Mouse (Mus musculus): ENCODE measurements around the gene Dhx9.
A peak's percentile ranks its signal among the peaks of the same experiment; 100 is the strongest.
"Not testable (repeated sequence)": the region's sequence is repeated elsewhere in the genome, so short reads cannot be mapped to it uniquely, and the experiment has no call there.

Gene Dhx9

DNA sequence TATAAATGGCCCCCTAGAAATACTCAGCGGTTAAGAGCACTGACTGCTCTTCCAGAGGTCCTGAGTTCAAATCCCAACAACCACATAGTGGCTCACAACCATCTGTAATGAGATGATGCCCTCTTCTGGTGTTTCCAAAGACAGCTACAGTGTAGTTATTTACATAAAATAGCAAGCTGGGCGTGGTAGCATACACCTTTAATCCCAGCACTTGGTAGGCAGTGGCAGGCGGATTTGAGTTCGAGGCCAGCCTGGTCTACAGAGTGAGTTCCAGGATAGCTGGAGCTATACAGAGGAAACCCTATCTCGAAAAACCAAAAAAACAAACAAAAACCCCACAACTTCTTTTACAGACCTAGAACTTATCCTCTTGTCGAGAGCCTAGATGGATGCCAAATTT lies 1.3 kb downstream of the Dhx9 start:
- not testable (repeated sequence) for DNase-seq (ENCODE audit: low spot score in 2 of 2)

DNA sequence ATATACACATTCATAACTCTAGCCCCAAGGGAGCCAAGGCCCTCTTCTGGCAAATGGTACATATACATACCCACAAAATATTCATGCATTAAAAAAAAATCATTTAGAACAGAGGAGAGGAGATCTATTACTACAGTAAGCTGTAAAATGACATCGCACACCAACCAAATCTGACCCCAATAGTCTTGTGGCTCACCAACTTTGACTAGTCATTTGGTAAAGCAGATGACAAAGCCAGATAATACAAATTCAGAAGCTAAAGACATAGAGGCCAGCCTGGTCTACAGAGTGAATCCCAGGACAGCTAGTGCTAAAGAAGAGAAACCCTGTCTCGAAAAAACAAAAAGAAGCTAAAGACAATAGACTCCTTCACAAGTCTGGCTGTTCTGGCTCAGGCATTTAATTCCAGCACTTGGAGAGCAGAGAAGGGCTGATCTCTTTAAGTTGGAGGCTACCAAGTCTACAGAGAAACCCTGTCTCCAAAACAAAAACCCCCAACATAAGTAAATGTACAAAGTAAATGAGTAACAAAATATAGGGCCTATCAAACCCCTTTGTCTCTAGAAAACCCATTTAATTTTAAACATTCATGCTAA lies 2.2 kb downstream of the Dhx9 start:
- DNase-seq (ENCODE audit: low spot score in 2 of 2), result no peak

DNA sequence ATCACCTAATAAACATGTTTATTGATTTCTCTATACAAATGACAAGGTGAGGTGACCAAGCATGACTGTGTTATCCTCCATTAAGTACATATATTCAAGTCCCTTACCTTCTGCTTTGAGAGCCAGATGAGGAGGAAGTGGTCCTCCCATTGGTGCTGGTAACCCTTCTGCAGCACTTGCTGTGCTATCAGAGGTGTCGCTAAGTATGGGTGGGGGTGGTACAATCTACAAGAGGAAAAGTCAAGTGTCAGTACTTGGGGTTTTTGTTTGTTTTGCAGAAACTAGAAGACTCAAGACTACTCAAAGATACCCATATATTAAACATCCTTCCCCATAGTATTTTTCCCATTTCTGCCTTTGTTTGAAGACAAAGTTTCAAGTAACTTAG lies 6.4 kb downstream of the Dhx9 start:
- no peak for DNase-seq (ENCODE audit: low spot score in 2 of 2)

DNA sequence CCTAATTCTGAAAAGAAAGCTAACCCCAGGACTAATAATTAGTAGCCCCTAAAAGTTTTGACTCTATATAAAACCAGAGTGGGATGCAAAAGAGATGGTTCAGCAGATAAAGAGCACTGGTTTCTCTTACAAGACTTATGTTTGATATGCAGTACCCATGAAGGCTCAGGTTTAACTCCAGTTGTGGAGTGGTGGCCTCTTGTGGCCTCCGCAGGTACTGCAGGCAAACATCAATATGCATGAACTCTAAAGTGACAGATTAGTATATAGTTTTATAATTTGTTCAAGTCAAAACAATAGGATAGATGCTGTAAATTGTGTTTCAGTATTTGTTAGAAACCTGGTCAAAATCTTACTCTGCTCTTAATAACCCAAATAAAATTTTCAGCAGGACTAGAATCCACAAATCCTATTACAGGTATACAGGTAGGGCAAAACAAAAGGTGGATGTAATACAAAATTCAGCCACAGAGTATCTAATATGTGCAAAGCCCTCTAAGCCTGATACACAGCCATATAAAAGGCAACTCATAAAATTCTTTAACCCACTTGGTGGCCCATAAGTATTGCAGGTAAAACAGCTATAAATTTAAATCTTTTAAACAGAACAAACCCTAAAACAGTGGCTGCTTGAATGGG lies 7.0 kb downstream of the Dhx9 start:
- DNase-seq (ENCODE audit: low spot score in 2 of 2), result peak; percentile 67 to 79

DNA sequence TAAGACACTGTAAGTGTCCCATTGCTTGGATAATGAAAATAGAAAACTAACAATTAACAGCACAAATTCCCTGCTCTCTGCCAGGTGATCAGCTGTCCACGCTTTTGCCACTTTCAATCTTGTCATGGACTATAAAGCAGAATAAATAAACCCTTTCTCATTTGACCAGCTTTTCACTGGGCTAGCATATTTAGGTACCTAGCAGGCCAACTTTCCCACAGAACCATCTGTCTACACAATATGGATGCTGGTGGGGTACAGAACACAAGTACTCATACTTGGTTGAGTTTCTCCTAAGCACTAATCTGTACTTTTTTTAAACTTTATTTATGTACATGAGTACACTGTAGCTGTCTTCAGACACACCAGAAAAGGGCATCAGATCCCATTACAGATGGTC lies 8.2 kb downstream of the Dhx9 start:
- DNase-seq (ENCODE audit: low spot score in 2 of 2), result no peak

DNA sequence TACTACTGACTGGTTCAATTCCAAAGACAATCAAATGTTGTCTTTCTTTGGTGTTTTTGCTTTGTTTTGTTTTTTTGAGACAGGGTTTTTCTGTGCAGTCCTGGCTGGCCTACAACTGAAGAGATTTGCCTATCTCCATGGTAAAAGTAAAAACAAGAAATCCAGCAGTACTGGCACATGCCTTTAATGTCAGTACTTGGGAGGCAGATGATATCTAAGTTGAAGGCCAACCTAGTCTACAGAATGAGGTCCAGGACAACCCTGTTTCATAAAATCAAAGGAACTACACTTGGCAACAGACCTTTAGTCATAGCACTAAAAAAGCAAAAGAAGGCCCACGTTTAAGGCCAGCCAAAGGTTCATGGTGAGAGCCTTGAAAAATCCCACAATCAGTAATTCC lies 25.7 kb downstream of the Dhx9 start:
- DNase-seq (ENCODE audit: low spot score in 2 of 2), result no peak

DNA sequence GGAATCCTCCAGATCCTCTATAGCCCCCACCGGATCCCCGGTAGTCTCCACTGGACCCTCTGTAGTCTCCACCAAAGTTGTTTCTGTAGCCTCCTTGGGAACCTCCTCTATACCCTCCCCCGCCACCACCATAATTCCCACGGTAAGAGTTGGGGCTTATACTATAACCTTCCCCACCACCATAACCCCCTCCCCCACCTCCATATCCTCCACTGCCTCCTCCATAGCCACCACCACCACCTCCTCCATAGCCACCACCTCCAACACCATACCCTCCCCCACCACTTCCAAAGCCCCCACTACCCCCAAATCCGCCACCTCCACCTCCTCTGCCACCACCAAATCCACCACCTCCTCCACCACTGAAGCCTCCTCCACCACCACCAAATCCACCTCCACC lies 31.3 kb downstream of the Dhx9 start:
- DNase-seq (ENCODE audit: low spot score in 2 of 2), result no peak

DNA sequence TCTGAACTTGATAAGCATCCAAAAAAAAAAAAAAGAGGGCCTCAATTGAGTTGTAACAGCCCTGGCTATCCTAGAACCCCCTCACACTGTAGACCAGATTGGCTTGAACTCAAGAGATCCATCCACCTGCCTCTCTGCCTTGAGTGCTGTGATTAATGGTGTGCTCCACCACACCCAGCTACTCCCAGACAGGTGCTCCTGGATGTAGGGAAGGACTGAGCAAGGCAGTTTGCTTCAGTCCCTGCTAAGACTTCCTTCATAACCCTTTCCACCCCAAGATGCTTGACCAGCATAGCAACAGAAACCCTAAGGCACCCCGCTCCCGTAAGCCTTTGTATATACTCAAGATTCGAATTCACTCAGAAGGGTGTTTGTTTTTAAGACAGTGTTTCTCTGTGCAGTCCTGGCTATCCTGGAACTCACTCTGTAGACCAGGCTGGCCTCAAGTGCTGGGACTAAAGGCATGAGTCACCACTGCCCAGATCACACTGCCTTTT lies 34.3 kb downstream of the Dhx9 start:
- DNase-seq (ENCODE audit: low spot score in 2 of 2), result no peak

DNA sequence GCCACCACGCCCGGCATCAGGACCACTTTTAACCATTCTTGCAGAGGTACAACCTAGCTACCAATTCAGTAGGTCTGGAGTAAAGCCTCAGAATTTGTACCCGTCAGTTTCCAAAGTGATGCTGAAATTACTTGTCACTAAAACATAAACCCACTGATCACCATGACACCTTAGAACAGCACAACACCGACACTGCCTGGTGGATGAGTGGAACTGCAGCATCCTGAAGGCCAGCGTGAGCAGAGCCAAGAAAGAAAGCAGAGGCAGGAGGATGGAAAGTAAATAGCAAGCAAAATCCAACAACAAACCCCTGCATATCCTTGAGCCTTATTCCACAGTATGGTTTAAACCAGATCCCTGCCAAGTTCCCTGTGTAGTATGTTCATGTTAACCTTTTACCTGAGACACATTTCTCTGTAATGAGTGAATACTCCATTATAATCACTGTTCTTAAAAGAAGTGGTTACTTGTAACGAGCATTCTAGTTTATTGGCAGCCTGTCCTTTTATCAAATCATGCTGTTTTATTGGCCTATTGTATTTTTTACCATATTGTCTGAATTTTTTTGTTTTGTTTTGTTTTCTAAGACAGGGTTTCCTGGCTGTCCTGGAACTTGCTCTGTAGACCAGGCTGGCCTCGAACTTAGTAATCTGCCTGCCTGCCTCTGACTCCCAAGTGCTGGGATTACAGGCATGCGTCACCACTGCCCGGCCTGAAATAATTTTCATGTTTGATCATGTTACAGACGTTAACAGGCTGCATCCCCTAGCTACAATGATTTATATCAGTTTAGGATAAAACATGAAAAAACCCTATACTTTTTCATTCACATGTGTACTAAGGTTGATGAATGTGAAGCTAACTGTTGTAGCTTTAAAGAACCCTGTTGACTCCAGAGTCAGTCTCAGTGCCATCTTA lies 36.0 kb downstream of the Dhx9 start:
- DNase-seq (ENCODE audit: low spot score in 2 of 2), result peak in 1 of 2 experiments; percentile 58

DNA sequence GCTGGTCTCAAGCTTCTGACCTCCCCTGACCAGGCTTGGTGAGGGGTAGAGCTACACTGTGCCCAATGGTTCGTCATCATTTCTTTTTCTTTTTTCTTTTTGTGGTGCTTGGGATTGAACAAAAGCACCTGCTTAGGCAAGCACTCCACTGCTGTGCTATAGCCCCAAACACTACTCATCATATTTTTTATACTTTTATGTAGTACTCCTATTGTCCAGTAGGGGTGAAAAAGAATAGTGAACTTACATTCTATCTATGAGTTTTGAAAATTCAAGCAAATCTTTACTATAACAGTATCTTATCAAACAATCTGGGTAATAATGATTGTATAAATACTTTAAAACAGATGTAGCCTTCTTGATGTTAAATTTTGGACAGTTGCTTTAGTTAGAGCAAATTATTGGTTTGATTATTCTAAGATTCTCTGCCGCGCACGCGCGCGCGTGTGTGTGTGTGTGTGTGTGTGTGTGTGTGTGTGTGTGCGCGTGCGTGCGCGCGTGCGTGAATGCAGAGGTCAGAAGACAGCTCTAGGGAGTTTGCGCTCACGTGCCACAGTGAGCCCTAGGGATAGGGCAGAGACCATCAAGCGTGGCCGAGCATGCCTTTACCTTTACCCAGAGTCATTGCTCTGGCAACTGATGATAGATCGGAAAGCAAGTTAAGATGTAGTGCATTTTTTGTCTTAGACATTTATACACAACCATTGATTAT lies 41.2 kb downstream of the Dhx9 start:
- no peak for DNase-seq (ENCODE audit: low spot score in 2 of 2)

DNA sequence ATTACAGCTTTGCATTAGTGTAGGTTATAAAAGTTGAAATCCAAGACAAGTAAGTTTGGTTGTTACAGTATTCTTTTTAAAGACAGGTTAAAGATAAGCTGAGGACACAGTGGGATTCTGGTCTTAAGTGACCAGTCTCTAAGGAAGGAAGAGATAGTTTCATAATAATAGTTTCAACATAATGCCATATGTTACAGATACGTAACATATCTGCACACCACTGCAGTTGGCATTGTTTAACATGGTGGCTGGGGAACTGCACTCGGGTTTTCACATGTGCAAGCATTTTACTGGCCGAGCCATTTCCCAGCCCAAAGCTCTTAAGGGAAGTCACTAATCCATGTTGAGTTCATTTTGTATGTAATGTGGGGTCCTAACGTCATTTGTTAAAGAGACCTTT lies 43.8 kb downstream of the Dhx9 start:
- DNase-seq (ENCODE audit: low spot score in 2 of 2), result no peak

DNA sequence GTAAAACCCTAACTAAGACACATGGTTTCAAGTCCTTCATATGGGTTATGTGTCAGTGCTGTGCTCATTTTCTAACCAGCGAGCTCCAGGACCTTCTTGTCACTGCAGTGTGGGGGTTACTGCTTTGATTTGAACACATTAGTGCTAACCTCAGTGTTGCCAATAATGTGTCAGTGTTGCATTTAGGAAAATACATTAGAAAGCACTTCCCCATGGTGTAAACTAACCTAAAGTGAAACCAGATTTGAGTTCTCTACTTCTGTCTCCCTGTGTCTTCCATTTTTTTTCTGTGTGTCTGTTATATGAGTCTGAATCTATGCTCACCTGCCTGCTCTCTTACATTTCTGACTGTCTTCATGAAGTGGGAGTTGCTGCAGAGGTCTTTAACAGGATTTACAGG lies 44.4 kb downstream of the Dhx9 start:
- no peak for DNase-seq (ENCODE audit: low spot score in 2 of 2)

DNA sequence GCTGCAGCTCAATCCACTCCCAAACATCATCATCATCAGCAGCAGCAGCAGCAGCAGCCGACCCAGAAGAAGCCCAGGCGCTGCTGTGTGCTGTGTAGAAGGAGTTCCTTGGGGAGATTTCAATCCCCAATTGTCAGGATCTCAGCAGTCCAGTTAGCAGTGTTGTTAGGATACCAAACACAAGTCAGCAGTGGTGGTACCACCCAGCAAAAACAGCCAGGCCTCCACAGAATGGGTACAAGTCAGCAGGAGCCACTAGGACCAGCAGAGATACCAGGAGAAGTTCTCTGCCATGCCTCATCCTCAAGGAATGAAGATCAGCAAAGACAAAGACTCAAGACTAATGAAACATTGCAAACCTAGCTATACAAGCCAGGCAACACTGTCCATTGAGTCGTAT lies 45.8 kb downstream of the Dhx9 start:
- DNase-seq (ENCODE audit: low spot score in 2 of 2), result no peak

DNA sequence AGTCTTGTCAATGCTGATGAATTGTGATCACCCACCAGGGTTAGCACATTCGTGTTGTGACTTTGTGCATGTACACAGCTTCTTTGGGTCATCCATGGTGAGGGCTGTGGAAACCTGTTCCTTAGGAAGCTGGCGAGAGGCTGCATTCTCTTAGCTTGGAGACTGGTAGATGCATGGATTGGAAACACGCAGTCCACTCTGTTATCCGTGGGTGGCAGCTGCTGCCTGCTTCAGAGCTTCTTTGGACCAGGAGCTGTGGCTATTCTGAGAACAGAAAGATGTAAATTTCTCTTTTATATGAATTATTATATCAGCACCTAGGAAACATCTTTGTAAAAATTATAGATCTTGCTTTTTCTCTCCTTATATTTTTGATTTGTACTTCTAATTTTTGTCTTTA lies 46.7 kb downstream of the Dhx9 start:
- DNase-seq (ENCODE audit: low spot score in 2 of 2), result no peak

DNA sequence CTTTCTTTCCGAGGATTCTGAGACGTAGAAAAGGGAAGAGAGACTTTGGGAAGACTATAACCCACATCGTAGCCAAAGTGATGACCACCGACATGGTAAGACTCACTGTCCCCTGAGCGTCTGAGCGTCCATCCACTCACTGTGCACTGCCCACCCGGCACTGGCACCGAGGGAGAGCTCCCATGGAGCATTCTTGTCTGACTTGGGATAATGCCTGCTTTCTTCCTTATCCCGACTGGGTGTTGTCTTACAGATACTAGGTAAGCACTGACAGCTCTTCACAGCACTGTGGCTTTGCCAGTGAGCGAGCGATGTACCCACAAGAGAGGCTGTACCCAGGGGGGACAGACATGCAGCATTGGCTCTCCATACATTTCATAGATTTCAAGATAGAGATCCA lies 49.9 kb downstream of the Dhx9 start:
- no peak for DNase-seq (ENCODE audit: low spot score in 2 of 2)

DNA sequence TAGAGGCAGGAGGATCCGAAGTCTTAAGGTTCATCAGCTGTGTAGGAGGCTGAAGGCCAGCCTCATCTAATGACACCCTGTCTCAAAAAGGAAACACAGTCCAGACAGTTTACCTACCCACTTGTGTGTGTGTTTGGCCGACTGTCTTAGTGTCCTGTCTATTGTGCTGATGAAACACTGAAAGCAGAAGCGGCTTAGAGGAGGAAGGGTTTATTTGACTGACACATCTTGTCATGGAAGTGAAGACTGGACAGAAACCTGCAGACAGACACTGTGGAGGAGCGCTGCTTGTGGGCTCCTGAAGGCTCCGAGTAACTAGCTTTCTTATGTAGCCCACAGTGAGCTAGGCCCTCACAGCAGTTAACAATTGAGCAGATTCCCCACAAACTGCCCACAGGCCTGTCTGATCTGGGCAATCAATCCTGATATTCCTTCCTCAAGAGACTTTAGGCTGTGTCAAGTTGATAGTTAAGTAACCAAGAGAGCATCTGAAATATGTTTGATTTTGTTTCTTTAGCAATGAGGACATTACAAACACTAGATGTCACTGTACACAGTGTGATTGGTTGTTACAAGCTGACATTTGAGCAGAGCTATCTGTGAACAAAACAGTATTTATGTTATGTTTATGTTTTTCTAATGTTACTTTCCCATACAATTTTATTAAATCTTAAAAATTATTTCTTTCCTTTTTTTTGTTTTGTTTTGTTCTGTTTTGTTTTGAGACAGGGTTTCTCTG lies 53.4 kb downstream of the Dhx9 start:
- DNase-seq (ENCODE audit: low spot score in 2 of 2), result no peak

DNA sequence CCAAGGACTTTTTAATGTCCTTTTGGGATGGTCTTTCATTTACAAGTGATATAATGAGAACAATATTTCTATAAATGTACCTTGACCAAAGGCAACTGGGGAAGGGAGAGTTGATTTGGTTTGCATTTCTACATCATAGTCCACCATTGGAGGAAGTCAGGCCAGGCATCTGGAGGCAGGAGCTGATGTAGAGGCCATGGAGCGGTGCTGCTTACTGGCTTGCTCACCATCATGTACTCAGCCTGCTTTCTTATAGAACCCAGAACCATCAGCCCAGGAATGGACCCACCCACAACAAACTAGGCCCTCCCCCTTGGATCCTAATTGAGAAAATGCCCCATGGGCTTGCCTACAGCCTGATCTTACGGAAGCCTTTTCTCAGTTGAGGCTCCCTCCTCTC lies 55.1 kb downstream of the Dhx9 start:
- no peak for DNase-seq (ENCODE audit: low spot score in 2 of 2)

DNA sequence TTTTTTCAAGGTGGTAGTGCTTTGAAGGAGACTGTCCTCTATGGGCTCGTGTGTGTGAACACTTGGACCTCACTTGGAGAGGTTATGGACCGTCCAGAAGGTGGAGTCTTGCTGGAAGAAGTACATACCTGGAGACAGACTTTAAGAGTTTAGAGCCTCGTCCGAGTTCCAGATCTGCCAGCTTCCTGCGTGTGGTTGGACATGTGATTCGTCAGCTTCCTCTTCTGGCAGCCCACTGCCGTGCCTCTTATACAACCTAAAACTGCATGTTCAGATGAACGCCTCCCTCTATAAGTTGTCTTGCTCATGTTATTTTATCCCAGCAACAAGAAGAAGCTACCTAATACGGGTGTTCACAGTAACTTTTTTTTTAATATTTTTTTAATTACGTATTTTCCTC lies 55.8 kb downstream of the Dhx9 start:
- DNase-seq (ENCODE audit: low spot score in 2 of 2), result peak in 1 of 2 experiments; percentile 18

DNA sequence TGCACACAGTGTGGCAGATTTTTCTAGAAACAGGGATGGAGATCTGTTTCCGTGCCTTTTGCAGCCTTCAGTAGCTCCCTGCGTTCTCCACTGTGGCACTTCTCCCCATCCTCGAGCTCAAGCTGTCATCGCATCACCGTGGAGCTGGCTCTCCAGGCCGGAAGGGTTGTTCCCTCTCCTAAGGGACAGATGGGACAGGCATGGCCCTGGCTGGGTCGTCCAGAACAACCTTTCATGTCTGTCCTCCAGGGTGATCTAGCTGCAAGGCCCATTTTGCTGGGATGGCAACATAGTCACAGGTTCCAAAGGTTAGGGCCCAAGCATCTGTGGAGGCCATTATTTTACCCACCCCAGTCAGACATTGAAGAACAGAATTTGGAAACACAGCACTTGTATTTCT lies 56.3 kb downstream of the Dhx9 start:
- no peak for DNase-seq (ENCODE audit: low spot score in 2 of 2)

DNA sequence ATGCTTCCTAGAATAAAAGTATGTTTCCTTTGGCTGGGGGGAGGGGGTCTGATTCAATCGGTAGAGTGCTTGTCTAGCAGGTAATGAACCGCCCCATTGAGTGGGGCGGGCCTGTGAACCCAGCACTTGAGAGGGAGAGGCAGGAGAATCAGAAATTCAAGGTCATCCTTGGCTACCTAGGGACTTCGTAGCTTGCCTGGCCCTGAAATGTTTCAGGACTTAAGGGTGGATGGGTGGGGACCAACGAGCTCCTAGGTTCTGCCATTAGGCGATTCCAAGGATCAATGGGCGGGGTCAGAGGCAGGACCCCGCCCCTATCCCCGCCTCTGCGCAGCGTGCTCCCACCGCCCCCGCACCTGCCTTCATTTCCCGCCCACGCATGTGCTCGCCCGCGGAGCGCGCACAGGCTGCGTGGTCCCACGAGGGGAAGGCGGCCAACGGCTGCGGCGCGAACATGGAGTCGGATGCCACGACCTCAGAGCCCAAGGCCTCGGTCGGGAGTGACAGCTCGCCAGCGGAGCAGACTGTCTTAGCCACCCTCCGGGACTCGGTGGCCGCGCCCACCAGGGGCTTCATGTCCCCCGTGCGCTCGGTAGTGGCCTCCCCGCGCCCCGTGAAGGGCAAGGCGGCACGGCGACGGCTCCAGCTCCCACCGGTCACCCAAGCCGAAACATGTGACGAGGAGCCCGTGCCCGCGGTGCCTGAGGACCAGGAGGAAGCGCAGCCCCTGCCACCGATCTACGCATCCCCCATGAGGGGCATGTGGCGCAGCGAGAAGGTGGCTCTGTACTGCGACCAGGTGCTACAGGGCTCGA lies 62.5 kb downstream of the Dhx9 start, which contains the start of gene Shcbp1l:
TSS of gene Shcbp1l (plus strand) at position 393 of the 815 bp plus-strand sequence.
- DNase-seq (ENCODE audit: low spot score in 2 of 2), result peak; percentile 66 to 69
